Mouse (Mus musculus) MEL (cell line): ENCODE data around the gene Fkbp6. TPM values are rescaled to one million over a fixed set of nuclear protein-coding genes. Genes with fewer than 3 reads are reported as not detected.

Source experiments
- DNase-seq: peaks from one replicate; pipeline ENCODE4 v3.0.0; 2011; ENCODE audit warnings: low read depth, low spot score
- H3K27ac ChIP-seq: 2 replicates; pipeline ENCODE4 v1.5.1; 2012; ENCODE audit warnings: low read depth, mild to moderate bottlenecking, control low read depth, low read length, moderate library complexity; ENCODE audit not compliant: control insufficient read depth
- H3K27me3 ChIP-seq, 2 experiments: fragments of 150-350 bp in 1 of 2; sonication (generic) in 1 of 2; 2 replicates each; pipeline ENCODE4 v1.6.1; 2012; ENCODE audit warnings: low read length in 2 of 2, mild to moderate bottlenecking in 2 of 2, improper control_type of control experiment in 1 of 2, moderate library complexity in 1 of 2; ENCODE audit not compliant: insufficient read depth in 2 of 2, control insufficient read depth in 1 of 2
- H3K36me3 ChIP-seq, 2 experiments: 2 replicates each; pipeline ENCODE4 v1.6.1; 2012 to 2014; ENCODE audit warnings: low read length in 2 of 2, improper control_type of control experiment in 1 of 2, inconsistent platforms in 1 of 2, mild to moderate bottlenecking in 1 of 2; ENCODE audit not compliant: insufficient read depth in 2 of 2, control insufficient read depth in 1 of 2
- H3K4me1 ChIP-seq, 2 experiments: fragments of 150-350 bp in 1 of 2; sonication (generic) in 1 of 2; 2 replicates each; pipeline ENCODE4 v1.6.1; 2012; ENCODE audit warnings: low read length in 2 of 2, improper control_type of control experiment in 1 of 2, mild to moderate bottlenecking in 1 of 2; ENCODE audit not compliant: insufficient read depth in 2 of 2, control insufficient read depth in 1 of 2
- H3K4me3 ChIP-seq, 2 experiments: fragments of 150-350 bp in 1 of 2; sonication (generic) in 1 of 2; 2 replicates each; pipeline ENCODE4 v1.5.1; 2012; ENCODE audit warnings: low read depth in 2 of 2, low read length in 2 of 2, mild to moderate bottlenecking in 2 of 2, moderate library complexity in 2 of 2, control low read depth in 1 of 2, improper control_type of control experiment in 1 of 2; ENCODE audit not compliant: control insufficient read depth in 1 of 2, insufficient read depth in 1 of 2
- H3K79me2 ChIP-seq: 2 replicates; pipeline ENCODE4 v1.6.1; 2012; ENCODE audit warnings: mild to moderate bottlenecking, low read length, moderate library complexity; ENCODE audit not compliant: control insufficient read depth, poor library complexity, insufficient read depth
- H3K9ac ChIP-seq: 2 replicates; pipeline ENCODE4 v1.6.1; 2012; ENCODE audit warnings: low read depth, mild to moderate bottlenecking, control low read depth, low read length, moderate library complexity; ENCODE audit not compliant: control insufficient read depth, poor library complexity, severe bottlenecking
- H3K9me3 ChIP-seq: fragments of 150-350 bp; sonication (generic); replicated peaks from 2 replicates; pipeline ENCODE4 v1.6.1; 2012; ENCODE audit warnings: mild to moderate bottlenecking, low read length, improper control_type of control experiment, moderate library complexity; ENCODE audit not compliant: insufficient read depth
- CHD1 ChIP-seq: IDR thresholded peaks from 2 replicates; pipeline ENCODE4 v1.6.1; 2012; ENCODE audit warnings: low read depth, mild to moderate bottlenecking, inconsistent platforms, low read length, improper control_type of control experiment
- CHD2 ChIP-seq: IDR thresholded peaks from 2 replicates; pipeline ENCODE4 v1.6.1; 2011; ENCODE audit warnings: low read length, improper control_type of control experiment
- ELF1 ChIP-seq: IDR thresholded peaks from 2 replicates; pipeline ENCODE4 v1.6.1; 2014; ENCODE audit warnings: low read depth, mild to moderate bottlenecking, inconsistent platforms, low read length, improper control_type of control experiment, moderate library complexity
- EP300 ChIP-seq, 2 experiments: IDR thresholded peaks; 2 replicates each; pipeline ENCODE4 v1.6.1; 2011; ENCODE audit warnings: improper control_type of control experiment in 2 of 2, low read length in 2 of 2, low read depth in 1 of 2, mild to moderate bottlenecking in 1 of 2
- ETS1 ChIP-seq: IDR thresholded peaks from 2 replicates; pipeline ENCODE4 v1.6.1; 2012; ENCODE audit warnings: low read depth, mild to moderate bottlenecking, inconsistent platforms, low read length, improper control_type of control experiment, moderate library complexity
- GABPA ChIP-seq: IDR thresholded peaks from 2 replicates; pipeline ENCODE4 v1.6.1; 2012; ENCODE audit warnings: low read depth, mild to moderate bottlenecking, inconsistent platforms, low read length, improper control_type of control experiment, moderate library complexity
- GATA1 ChIP-seq: IDR thresholded peaks from 2 replicates; pipeline ENCODE4 v1.6.1; 2011; ENCODE audit warnings: low read depth, low read length, improper control_type of control experiment
- HCFC1 ChIP-seq: IDR thresholded peaks from 2 replicates; pipeline ENCODE4 v1.6.1; 2012; ENCODE audit warnings: low read depth, mild to moderate bottlenecking, inconsistent platforms, low read length, improper control_type of control experiment, moderate library complexity
- KAT2A ChIP-seq: conservative IDR thresholded peaks from 2 replicates; pipeline ENCODE4 v1.6.1; 2012; ENCODE audit warnings: low read depth, low read length, improper control_type of control experiment, inconsistent platforms
- MAX ChIP-seq: IDR thresholded peaks from 2 replicates; pipeline ENCODE4 v1.6.1; 2011; ENCODE audit warnings: low read length, improper control_type of control experiment
- MAZ ChIP-seq: IDR thresholded peaks from 2 replicates; pipeline ENCODE4 v1.6.1; 2012; ENCODE audit warnings: low read depth, mild to moderate bottlenecking, inconsistent platforms, low read length, improper control_type of control experiment
- MEF2A ChIP-seq: IDR thresholded peaks from 2 replicates; pipeline ENCODE4 v1.6.1; 2014; ENCODE audit warnings: low read depth, mild to moderate bottlenecking, inconsistent platforms, low read length, improper control_type of control experiment; ENCODE audit not compliant: poor library complexity, insufficient replicate concordance, severe bottlenecking; ENCODE audit errors: extremely low read depth
- MYC ChIP-seq: IDR thresholded peaks from 2 replicates; pipeline ENCODE4 v1.6.1; 2011; ENCODE audit warnings: low read depth, mild to moderate bottlenecking, low read length, improper control_type of control experiment, moderate library complexity
- POLR2A ChIP-seq, 2 experiments: IDR thresholded peaks; 2 replicates each; pipeline ENCODE4 v1.6.1; 2011 to 2012; ENCODE audit warnings: low read length in 2 of 2, mild to moderate bottlenecking in 2 of 2, control low read depth in 1 of 2, improper control_type of control experiment in 1 of 2, low read depth in 1 of 2, moderate library complexity in 1 of 2; ENCODE audit not compliant: control insufficient read depth in 1 of 2, insufficient read depth in 1 of 2, poor library complexity in 1 of 2
- POLR2AphosphoS2 ChIP-seq: IDR thresholded peaks from 2 replicates; pipeline ENCODE4 v1.6.1; 2011; ENCODE audit warnings: low read length, improper control_type of control experiment
- POLR2AphosphoS5 ChIP-seq: IDR thresholded peaks from 2 replicates; pipeline ENCODE4 v1.6.1; 2012; ENCODE audit warnings: low read depth, borderline replicate concordance, mild to moderate bottlenecking, inconsistent platforms, low read length, moderate library complexity, mixed read lengths
- RCOR1 ChIP-seq: IDR thresholded peaks from 2 replicates; pipeline ENCODE4 v1.6.1; 2012; ENCODE audit warnings: low read depth, mild to moderate bottlenecking, inconsistent platforms, low read length, improper control_type of control experiment
- SMC3 ChIP-seq: IDR thresholded peaks from 2 replicates; pipeline ENCODE4 v1.6.1; 2011; ENCODE audit warnings: low read depth, low read length, improper control_type of control experiment
- TAL1 ChIP-seq: IDR thresholded peaks from 2 replicates; pipeline ENCODE4 v1.6.1; 2012; ENCODE audit warnings: mild to moderate bottlenecking, inconsistent platforms, low read length, moderate library complexity, mixed read lengths
- TBP ChIP-seq: IDR thresholded peaks from 2 replicates; pipeline ENCODE4 v1.8.0; 2011; ENCODE audit warnings: low read depth, low read length, improper control_type of control experiment
- TCF12 ChIP-seq: IDR thresholded peaks from 2 replicates; pipeline ENCODE4 v1.6.1; 2014; ENCODE audit warnings: low read depth, mild to moderate bottlenecking, inconsistent platforms, low read length, improper control_type of control experiment, moderate library complexity
- UBTF ChIP-seq: IDR thresholded peaks from 2 replicates; pipeline ENCODE4 v1.6.1; 2012; ENCODE audit warnings: low read depth, mild to moderate bottlenecking, inconsistent platforms, low read length, improper control_type of control experiment, moderate library complexity, borderline replicate concordance; ENCODE audit not compliant: insufficient read depth
- ZC3H11A ChIP-seq: IDR thresholded peaks from 2 replicates; pipeline ENCODE4 v1.6.1; 2012; ENCODE audit warnings: low read depth, mild to moderate bottlenecking, inconsistent platforms, low read length, improper control_type of control experiment
- ZKSCAN1 ChIP-seq: IDR thresholded peaks from 2 replicates; pipeline ENCODE4 v1.6.1; 2012; ENCODE audit warnings: low read depth, mild to moderate bottlenecking, inconsistent platforms, low read length, improper control_type of control experiment, moderate library complexity
- ZMIZ1 ChIP-seq: IDR thresholded peaks from 2 replicates; pipeline ENCODE4 v1.6.1; 2012; ENCODE audit warnings: low read depth, mild to moderate bottlenecking, inconsistent platforms, low read length, improper control_type of control experiment, moderate library complexity
- ZNF384 ChIP-seq: IDR thresholded peaks from 2 replicates; pipeline ENCODE4 v1.6.1; 2012; ENCODE audit warnings: low read depth, mild to moderate bottlenecking, inconsistent platforms, low read length, improper control_type of control experiment
- polyA plus RNA-seq, 2 experiments: library from polyadenylated mRNA; stranded (reverse) in 1 of 2; unstranded in 1 of 2; fragments of >175 nt in 1 of 2; fragments of >200 nt in 1 of 2; gene quantifications; 2 replicates each; pipeline versions ENCODE4 v1.2.1 to v1.2.4; 2012; ENCODE audit warnings: low replicate concordance in 2 of 2, low read depth in 1 of 2; ENCODE audit not compliant: insufficient read length in 2 of 2, insufficient read depth in 1 of 2, missing spikeins in 1 of 2
- total RNA-seq: library from RNA; depleted of rRNA; stranded (reverse); fragments of 300-350 nt; gene quantifications from 2 replicates; pipeline ENCODE4 v1.2.3, GENCODE M21; 2012

Gene Fkbp6
- total and polyA plus RNA-seq, 3 experiments = 0.10 to 0.19 TPM; not detected in 1

GRCm38 (mm10) chr5:135292001-135292400 is 57.8 kb downstream of the Fkbp6 start:
- H3K9me3 ChIP-seq = no peaks in the 10 kb centered on the region
- H3K36me3 ChIP-seq = no peaks in the 10 kb centered on the region
- H3K79me2 ChIP-seq = no peaks in the 10 kb centered on the region
- no peaks in the 10 kb centered on the region for H3K4me1 ChIP-seq
- no peak overlapping the region for H3K4me3 ChIP-seq
- DNase-seq = no peak
- H3K27me3 ChIP-seq = peaks cover 12 to 22% of the 10 kb centered on the region in 2 experiments
- TF ChIP-seq UBTF = no peak
- no peak for TF ChIP-seq ZMIZ1
- TF ChIP-seq HCFC1 = no peak
- no peak for TF ChIP-seq TBP
- no peak for TF ChIP-seq RCOR1
- TF ChIP-seq CHD1 = no peak
- no peak for TF ChIP-seq POLR2A (IDR thresholded peaks at IDR 0.05; ENCODE audit: control insufficient read depth in 1 of 2, insufficient read depth in 1 of 2, low read depth in 1 of 2, low read length in 2 of 2, poor library complexity in 1 of 2)
- TF ChIP-seq EP300 (IDR thresholded peaks at IDR 0.05; ENCODE audit: low read depth in 1 of 2, low read length in 2 of 2) = no peak
- TF ChIP-seq ZKSCAN1 = no peak
- no peak for TF ChIP-seq SMC3
- TF ChIP-seq TCF12 = no peak
- TF ChIP-seq POLR2AphosphoS5 = no peak
- TF ChIP-seq ZNF384 = no peak
- TF ChIP-seq MAX = no peak
- no peak for TF ChIP-seq ELF1
- TF ChIP-seq ZC3H11A = no peak
- TF ChIP-seq POLR2AphosphoS2 = no peak
- no peak for TF ChIP-seq ETS1
- TF ChIP-seq CHD2 = no peak
- no peak overlapping the region for H3K9ac ChIP-seq
- H3K27ac ChIP-seq = no peak overlapping the region

GRCm38 (mm10) chr5:135291193-135291592 is 58.7 kb downstream of the Fkbp6 start:
- no peak for DNase-seq
- no peak overlapping the region for H3K4me3 ChIP-seq
- no peak overlapping the region for H3K27ac ChIP-seq
- no peaks in the 10 kb centered on the region for H3K9me3 ChIP-seq
- H3K27me3 ChIP-seq = peaks cover 5 to 20% of the 10 kb centered on the region in 2 experiments
- TF ChIP-seq TAL1 = no peak
- TF ChIP-seq ETS1 = no peak
- TF ChIP-seq GABPA = no peak
- TF ChIP-seq MEF2A = no peak
- TF ChIP-seq ZNF384 = no peak
- TF ChIP-seq TBP = no peak
- TF ChIP-seq UBTF = no peak
- TF ChIP-seq MYC = no peak
- no peak for TF ChIP-seq POLR2AphosphoS2
- TF ChIP-seq HCFC1 = no peak
- TF ChIP-seq KAT2A = no peak
- no peak for TF ChIP-seq MAZ
- no peak for TF ChIP-seq CHD2
- no peak for TF ChIP-seq TCF12
- no peak for TF ChIP-seq ZC3H11A
- TF ChIP-seq GATA1 = no peak
- H3K9ac ChIP-seq = no peak overlapping the region
- H3K4me1 ChIP-seq = no peaks in the 10 kb centered on the region
- H3K79me2 ChIP-seq = no peaks in the 10 kb centered on the region
- H3K36me3 ChIP-seq = no peaks in the 10 kb centered on the region
